Mouse (Mus musculus) thymus, postnatal 25 days (tissue): ENCODE measurements around the gene Olfr855.

Source experiments
- DNase-seq: peaks from one replicate; pipeline ENCODE4 v3.0.0; 2022

Gene Olfr855

GRCm38 (mm10) chr9:19582317-19582716, at the start of gene Olfr855:
TSS of gene Olfr855 (plus strand) at chr9:19582617.
- DNase-seq = no peak

DNA sequence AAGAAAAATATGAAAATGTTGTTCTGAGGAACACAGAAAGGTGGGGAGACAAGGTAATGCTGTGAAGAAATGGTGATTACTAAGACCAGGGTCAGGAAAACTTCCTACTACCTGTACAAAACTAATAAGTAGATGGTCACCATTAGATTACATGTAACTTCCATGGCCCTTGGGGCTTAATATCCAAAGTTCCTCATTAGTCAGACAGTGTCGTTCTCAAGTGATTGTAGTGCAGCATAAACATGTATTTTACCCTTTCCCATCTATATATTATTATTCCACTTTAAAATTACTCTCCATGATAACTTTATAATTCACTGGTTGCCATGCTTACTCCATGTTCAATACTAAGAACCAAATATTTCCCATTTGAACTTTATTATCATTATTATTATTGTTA, 41.4 kb upstream of the Olfr855 start, which contains the start of gene Olfr853:
TSS of gene Olfr853 (minus strand) at position 101 of the 400 bp plus-strand sequence.
- DNase-seq = no peak

DNA sequence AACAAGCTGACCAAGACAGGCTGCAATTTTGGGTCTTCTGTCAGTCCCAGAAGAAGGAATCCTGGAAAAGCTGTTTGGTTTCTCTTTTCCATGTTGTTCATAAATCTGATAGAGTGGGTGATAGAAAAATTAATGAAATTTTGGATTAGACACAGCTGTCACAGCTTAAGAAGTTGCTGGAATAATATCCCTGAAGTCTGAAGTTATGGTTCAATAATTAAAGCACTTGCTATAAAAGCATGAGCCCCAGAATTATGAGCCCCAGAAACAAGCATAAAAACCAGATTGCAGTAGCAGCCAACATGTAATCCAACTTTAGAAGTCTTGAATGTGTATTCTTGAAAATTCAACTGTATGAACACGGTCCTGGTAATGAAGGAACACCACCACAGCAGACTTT, 15.1 kb upstream of the Olfr855 start, which contains the start of gene Olfr854:
TSS of gene Olfr854 (minus strand) at position 101 of the 400 bp plus-strand sequence.
- no peak for DNase-seq

DNA sequence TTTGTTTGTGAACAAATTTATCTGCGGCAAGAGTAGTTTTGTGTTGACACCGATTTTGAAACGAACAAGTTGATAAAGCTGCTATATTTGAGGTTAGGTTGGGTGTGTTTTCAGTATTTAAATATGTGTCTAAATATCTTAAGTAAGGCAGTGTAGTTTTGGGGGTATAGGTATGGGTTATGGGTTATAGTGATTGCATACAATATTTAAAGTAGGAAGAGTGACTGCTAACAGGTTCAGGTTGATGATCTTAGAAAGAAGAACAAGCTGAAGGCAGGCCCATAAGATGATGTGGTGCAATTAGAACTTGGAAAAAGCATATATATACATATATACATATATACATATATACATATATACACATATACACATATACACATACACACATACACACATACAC, 38.9 kb downstream of the Olfr855 start:
- no peak for DNase-seq

- peak; percentile 85 for DNase-seq
These were observed 39.7 kb downstream of the Olfr855 start, which contains the start of gene Zfp317 for GRCm38 (mm10) chr9:19621843-19622822. TSS of gene Zfp317 (plus strand) at chr9:19622102.

- DNase-seq = no peak
These were observed 47.2 kb downstream of the Olfr855 start for GRCm38 (mm10) chr9:19629574-19629973.
